In genomic region chr4:25242776-25243175, GRCm38 (mm10) we compare ENCODE assay signal across 24 mouse cellular contexts. TPM values are rescaled to one million over a fixed set of nuclear protein-coding genes. Genes with fewer than 3 reads are reported as not detected.
DNase-seq lines count a peak whose midpoint lies in the region; ATAC-seq and TF ChIP-seq lines count a peak whose summit lies in the region.
"Had no signal": no experiment of that assay in that cellular context is flagged by ENCODE, and none has a peak within 500 bp of the region (broad histone marks: within the 10 kb centered on the region; RNA-seq: fewer than 3 reads in every experiment).

TSS of gene Fhl5 (minus strand) at chr4:25242876.

- no peaks in the 10 kb centered on the region for H3K9me3 ChIP-seq in stomach, postnatal 0 days (ENCODE audit: control insufficient read depth, low read length)
- no peaks in the 10 kb centered on the region for H3K9me3 ChIP-seq in kidney, embryonic 15.5 days (replicated peaks)
- H3K9me3 ChIP-seq: G1E had no signal

- intact Hi-C loops in gastrocnemius, adult 2 months (cut with DNase I), result no loop called here

- TF ChIP-seq CTCF in gastrocnemius, adult 2 months (IDR thresholded peaks at IDR 0.05), result no peak
- TF ChIP-seq CTCF in testis, adult 2 months (IDR thresholded peaks at IDR 0.05; ENCODE audit: control insufficient read depth, insufficient read depth, insufficient replicate concordance, low read depth, low read length), result no peak
- no peak for TF ChIP-seq CTCF in stomach, postnatal 0 days (IDR thresholded peaks at IDR 0.05; ENCODE audit: low read depth)

- H3K27ac ChIP-seq in gastrocnemius, adult 2 months, result peak within 1 kb of the TSS; percentile 62
- H3K27ac ChIP-seq in testis, adult 2 months (ENCODE audit: control insufficient read depth, insufficient read depth, low read depth, low read length), result peak within 1 kb of the TSS; percentile 49
- 0 out of 2 replicates have a peak within 1 kb of the TSS, but pooled peaks have one; percentile 8 for H3K27ac ChIP-seq in stomach, postnatal 0 days (replicated peaks)
- H3K27ac ChIP-seq in kidney, embryonic 15.5 days, result no peak within 1 kb of the TSS

- WGBS in stomach, postnatal 0 days, result 79% methylated on average over 3 of the region's 3 CpGs
- 86% methylated on average over 3 of the region's 3 CpGs for WGBS in kidney, embryonic 15.5 days

- H3K4me3 ChIP-seq in gastrocnemius, adult 2 months, result peak within 1 kb of the TSS; percentile 46
- H3K4me3 ChIP-seq in testis, adult 2 months (ENCODE audit: control insufficient read depth, low read depth, low read length), result peak within 1 kb of the TSS; percentile 74
- H3K4me3 ChIP-seq in stomach, postnatal 0 days (ENCODE audit: low read depth, low read length), result no peak within 1 kb of the TSS
- H3K4me3 ChIP-seq in kidney, embryonic 15.5 days (replicated peaks), result no peak within 1 kb of the TSS

- H3K27me3 ChIP-seq in testis, adult 2 months (ENCODE audit: control insufficient read depth, insufficient read depth, low read length), result no peaks in the 10 kb centered on the region
- H3K27me3 ChIP-seq in stomach, postnatal 0 days (ENCODE audit: control insufficient read depth, insufficient read depth, low read length), result no peaks in the 10 kb centered on the region
- no peaks in the 10 kb centered on the region for H3K27me3 ChIP-seq in kidney, embryonic 15.5 days
- H3K27me3 ChIP-seq: CH12.LX, Patski had no signal

- ATAC-seq in stomach, postnatal 0 days (ENCODE audit: low FRiP score, low TSS enrichment), result no peak
- no peak for ATAC-seq in kidney, embryonic 15.5 days (replicated peaks; ENCODE audit: low FRiP score)
- ATAC-seq: activated CD4-positive, CD25-positive, alpha-beta regulatory T cell, adult 4 months; CD4-positive, CD25-positive, alpha-beta regulatory T cell, adult 4 months; Patski had no signal

- no peak for DNase-seq in gastrocnemius, adult 2 months
- no peak for DNase-seq in gastrocnemius, adult 18-20 months (ENCODE audit: low spot score)
- DNase-seq in testis, postnatal 10 days (ENCODE audit: low spot score), result no peak
- DNase-seq in stomach, postnatal 0 days (ENCODE audit: low spot score), result no peak
- DNase-seq: adrenal gland, adult 2 months; adrenal gland, adult 8-10 months; adrenal gland, postnatal 10 days; adrenal gland, postnatal 14 days; adrenal gland, postnatal 25 days; adrenal gland, postnatal 36 days; B cell, adult 2 months; cerebellum, adult 11 months; cerebellum, adult 11-12 months; cerebellum, adult 18-20 months had no signal

- H3K4me2 ChIP-seq in stomach, postnatal 0 days (replicated peaks; ENCODE audit: low read depth), result no peak within 1 kb of the TSS
- H3K4me2 ChIP-seq in kidney, embryonic 15.5 days, result no peak within 1 kb of the TSS

- H3K36me3 ChIP-seq in testis, adult 2 months (ENCODE audit: control insufficient read depth, insufficient read depth, low read length), result no peaks in the 10 kb centered on the region
- H3K36me3 ChIP-seq in stomach, postnatal 0 days (ENCODE audit: control insufficient read depth, insufficient read depth, low read length), result no peaks in the 10 kb centered on the region
- H3K36me3 ChIP-seq in kidney, embryonic 15.5 days, result 0 out of 2 replicates have a peak, but pooled peaks cover under 1% of the 10 kb centered on the region

- TF ChIP-seq EP300 in stomach, postnatal 0 days (optimal IDR thresholded peaks at IDR 0.05), result no peak

- TF ChIP-seq POLR2A in testis, adult 2 months (IDR thresholded peaks at IDR 0.05; ENCODE audit: control insufficient read depth, low read depth, low read length), result no peak; the same call in 1 of the 2 replicates

- H3K4me1 ChIP-seq in testis, adult 2 months (ENCODE audit: control insufficient read depth, insufficient read depth, low read length), result no peaks in the 10 kb centered on the region
- H3K4me1 ChIP-seq in stomach, postnatal 0 days (replicated peaks; ENCODE audit: control insufficient read depth, insufficient read depth), result no peaks in the 10 kb centered on the region
- no peaks in the 10 kb centered on the region for H3K4me1 ChIP-seq in kidney, embryonic 15.5 days

- H3K9ac ChIP-seq in stomach, postnatal 0 days (ENCODE audit: low read length), result no peak within 1 kb of the TSS
- no peak within 1 kb of the TSS for H3K9ac ChIP-seq in kidney, embryonic 15.5 days

RNA-seq across cellular contexts. Expression of gene Fhl5, which starts in this region (rescaled TPM):
- total RNA-seq in gastrocnemius, adult 2 months (2021), result 1 to 10 TPM; 6.9 to 7.4 TPM
- 1 to 10 TPM; 6.4 to 7.1 TPM for total RNA-seq in gastrocnemius, adult 18-20 months (2021)
- polyA plus RNA-seq in testis, adult 2 months (2012; rRNA removed), result 197 and 236 TPM in 2 replicates
- polyA plus RNA-seq in stomach, postnatal 0 days (2015; fragmentation: Nextera tagmentation; extraction: Ambion mirVana), result 0.62 and 0.67 TPM in 2 replicates
- not detected in 2 replicates for polyA plus RNA-seq in kidney, embryonic 15.5 days (2015; fragmentation: Nextera tagmentation; extraction: Ambion mirVana)
- total RNA-seq: CH12.LX, ES-E14, MEL had no signal
- polyA plus RNA-seq: activated CD4-positive, CD25-positive, alpha-beta regulatory T cell, adult 4 months; adrenal gland, adult 2 months; C2C12; CD4-positive, CD25-positive, alpha-beta regulatory T cell, adult 4 months; G1E; Patski had no signal

Comparison
In these comparisons a context has a peak if more than half of its experiments do, and no peak if none do; other contexts are left out.
1. RNA of gene Fhl5 (polyA plus RNA-seq): 197 to 236 TPM in testis, adult 2 months; 0.62 to 0.67 TPM in stomach, postnatal 0 days and not detected in kidney, embryonic 15.5 days; every median in the first group is over 100 times any median in the second.
2. H3K4me3 ChIP-seq: peak in gastrocnemius, adult 2 months (single experiment) and testis, adult 2 months (single experiment); none in stomach, postnatal 0 days (single experiment) and kidney, embryonic 15.5 days (single experiment).